7 mouse cellular contexts compared by ENCODE assay signal in the genomic region with DNA sequence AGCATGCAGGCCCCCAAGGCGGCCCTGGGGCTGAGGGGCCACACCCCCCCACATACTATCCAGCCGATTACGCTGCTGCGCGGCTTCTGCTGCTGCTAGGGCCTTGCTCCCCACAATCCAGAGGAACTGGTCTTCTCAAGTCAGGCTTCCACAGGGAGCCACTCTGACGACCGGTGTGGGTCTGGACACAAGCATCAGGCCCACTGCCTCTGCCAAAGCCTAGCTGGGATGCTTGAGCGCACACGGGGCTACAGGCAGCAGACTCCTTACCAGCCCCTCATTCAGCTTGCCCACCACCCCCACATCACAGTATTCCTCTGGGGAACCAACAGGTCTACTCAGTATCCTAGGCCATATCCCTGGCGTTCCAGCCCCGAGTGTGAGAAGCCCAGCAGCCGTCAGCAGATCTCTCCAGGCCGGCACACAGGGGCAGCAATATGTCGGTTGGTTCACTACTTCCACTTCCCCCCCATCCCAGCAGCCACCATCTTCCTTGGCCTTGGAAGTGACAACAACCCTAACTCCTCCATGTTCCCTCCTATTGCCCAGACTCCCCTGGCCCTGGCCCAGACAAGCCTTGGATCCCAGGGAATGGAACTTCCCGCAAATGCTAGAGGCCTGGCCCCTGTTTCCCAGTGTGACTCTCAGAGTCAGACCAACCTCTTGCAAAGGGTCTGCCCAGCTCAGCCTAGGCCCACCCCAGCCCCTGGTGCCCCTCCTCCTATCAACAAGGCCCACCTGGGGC. TPM values are rescaled to one million over a fixed set of nuclear protein-coding genes. Genes with fewer than 3 reads are reported as not detected.
A peak's percentile ranks its signal among the peaks of the same experiment; 100 is the strongest.
DNase-seq lines count a peak whose midpoint lies in the region; ATAC-seq lines count a peak whose summit lies in the region.

No protein-coding gene starts in this region.

- peaks cover 25% of the 10 kb centered on the region; the same call in 1 of the 2 replicates for H3K36me3 ChIP-seq in heart, embryonic 13.5 days
- H3K36me3 ChIP-seq in midbrain, embryonic 10.5 days, result peaks cover 25% of the 10 kb centered on the region

- H3K9me3 ChIP-seq in heart, embryonic 13.5 days, result no peaks in the 10 kb centered on the region
- no peaks in the 10 kb centered on the region for H3K9me3 ChIP-seq in midbrain, embryonic 10.5 days (replicated peaks)

- H3K27me3 ChIP-seq in heart, embryonic 13.5 days (replicated peaks), result no peaks in the 10 kb centered on the region
- no peaks in the 10 kb centered on the region for H3K27me3 ChIP-seq in midbrain, embryonic 10.5 days (ENCODE audit: low read depth, poor library complexity, severe bottlenecking)

- 2% methylated on average over 15 of the region's 15 CpGs for WGBS in heart, embryonic 13.5 days
- 1% methylated on average over 15 of the region's 15 CpGs for WGBS in midbrain, embryonic 10.5 days

- H3K4me1 ChIP-seq in heart, embryonic 13.5 days, result peaks cover 67% of the 10 kb centered on the region
- H3K4me1 ChIP-seq in midbrain, embryonic 10.5 days, result peaks cover 90% of the 10 kb centered on the region

- H3K27ac ChIP-seq in heart, embryonic 13.5 days (replicated peaks), result peak overlapping the region; percentile 96
- peak overlapping the region; percentile 98 for H3K27ac ChIP-seq in midbrain, embryonic 10.5 days (replicated peaks)

- peak overlapping the region; percentile 84 for H3K4me3 ChIP-seq in heart, embryonic 13.5 days
- peak overlapping the region; percentile 94 for H3K4me3 ChIP-seq in midbrain, embryonic 10.5 days

- DNase-seq in right cerebral cortex, postnatal 4 days, result peak; percentile 40
- no peak for DNase-seq in right cerebral cortex, postnatal 36 days (ENCODE audit: low spot score in 2 of 2)
- peak; percentile 53 to 55 for DNase-seq in cerebellum, postnatal 25 days
- peak; percentile 27 to 63 for DNase-seq in kidney, postnatal 25 days
- peak; percentile 53 for DNase-seq in midbrain, embryonic 10.5 days (ENCODE audit: low spot score)
- peak; percentile 57 to 65 for DNase-seq in thymus, postnatal 36 days

- peak overlapping the region; percentile 95 for H3K9ac ChIP-seq in heart, embryonic 13.5 days

- H3K4me2 ChIP-seq in heart, embryonic 13.5 days, result peak overlapping the region; percentile 78

- ATAC-seq in heart, embryonic 13.5 days (ENCODE audit: extremely low read depth, insufficient number of reproducible peaks, low FRiP score, low TSS enrichment), result no peak

RNA-seq across cellular contexts. Expression of a gene that starts 1.3 kb away (rescaled TPM):
- 387 and 392 TPM in 2 replicates for polyA plus RNA-seq in heart, embryonic 13.5 days (2015; fragmentation: Nextera tagmentation; extraction: Ambion mirVana)
- polyA plus RNA-seq in midbrain, embryonic 10.5 days (2016; fragmentation: Nextera tagmentation; extraction: Ambion mirVana), result 629 and 656 TPM in 2 replicates

RNA-seq across cellular contexts. Expression of a gene that starts 24.8 kb away (rescaled TPM):
- 9.9 and 11.8 TPM in 2 replicates for polyA plus RNA-seq in heart, embryonic 13.5 days (2015; fragmentation: Nextera tagmentation; extraction: Ambion mirVana)
- 1.8 and 3.2 TPM in 2 replicates for polyA plus RNA-seq in midbrain, embryonic 10.5 days (2016; fragmentation: Nextera tagmentation; extraction: Ambion mirVana)

RNA-seq across cellular contexts. Expression of a gene that starts 35.5 kb away (rescaled TPM):
- polyA plus RNA-seq in heart, embryonic 13.5 days (2015; fragmentation: Nextera tagmentation; extraction: Ambion mirVana), result 2.8 and 2.9 TPM in 2 replicates
- polyA plus RNA-seq in midbrain, embryonic 10.5 days (2016; fragmentation: Nextera tagmentation; extraction: Ambion mirVana), result 9.3 and 11.6 TPM in 2 replicates

RNA-seq across cellular contexts. Expression of a gene that starts 45.7 kb away (rescaled TPM):
- 0.90 and 1.3 TPM in 2 replicates for polyA plus RNA-seq in heart, embryonic 13.5 days (2015; fragmentation: Nextera tagmentation; extraction: Ambion mirVana)
- 3.2 and 3.6 TPM in 2 replicates for polyA plus RNA-seq in midbrain, embryonic 10.5 days (2016; fragmentation: Nextera tagmentation; extraction: Ambion mirVana)

RNA-seq across cellular contexts. Expression of a gene that starts 46.4 kb away (rescaled TPM):
- polyA plus RNA-seq in heart, embryonic 13.5 days (2015; fragmentation: Nextera tagmentation; extraction: Ambion mirVana), result 35.7 and 41.3 TPM in 2 replicates
- polyA plus RNA-seq in midbrain, embryonic 10.5 days (2016; fragmentation: Nextera tagmentation; extraction: Ambion mirVana), result 46.3 and 56.8 TPM in 2 replicates

Comparison
In these comparisons a context has a peak if more than half of its experiments do, and no peak if none do; other contexts are left out.
1. DNase-seq: peak in right cerebral cortex, postnatal 4 days (single experiment), cerebellum, postnatal 25 days (2 of 2), kidney, postnatal 25 days (2 of 2), midbrain, embryonic 10.5 days (single experiment) and thymus, postnatal 36 days (2 of 2); none in right cerebral cortex, postnatal 36 days (0 of 2).